In the genomic region with DNA sequence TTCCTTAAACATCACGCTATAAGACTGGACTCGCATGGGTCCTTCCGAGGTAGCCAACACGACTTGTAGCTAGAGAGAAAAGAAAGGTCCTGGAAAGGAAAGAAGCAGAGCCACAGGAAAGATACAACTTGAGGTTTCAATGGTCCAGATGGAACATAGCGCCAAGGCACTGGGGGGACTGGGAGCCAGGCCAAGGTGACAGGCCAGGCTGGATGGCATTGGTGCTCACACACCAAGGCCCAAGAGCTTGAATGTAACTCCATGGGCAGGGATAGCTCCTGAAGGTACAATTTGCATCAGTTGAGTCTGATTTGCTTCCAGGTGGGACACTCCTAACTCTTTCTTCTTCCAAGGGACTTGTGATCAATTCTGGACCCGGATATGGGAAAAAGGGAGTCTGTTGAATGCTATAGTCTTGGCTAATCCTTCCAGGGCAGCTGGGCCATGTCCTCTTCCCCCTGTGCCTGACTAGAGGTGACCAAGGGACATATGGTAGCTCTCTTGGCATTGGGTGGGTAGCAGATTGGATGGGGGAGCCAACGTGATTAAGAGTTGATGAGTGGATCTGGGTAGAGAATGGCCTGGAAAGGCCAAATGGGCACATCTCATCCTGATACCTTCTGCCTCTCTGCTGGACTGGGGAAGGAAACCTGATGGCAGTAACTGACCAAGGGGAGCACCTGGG, we compare ENCODE assay signal across 27 mouse cellular contexts.
A peak's percentile ranks its signal among the peaks of the same experiment; 100 is the strongest.
DNase-seq lines count a peak whose midpoint lies in the region; ATAC-seq and TF ChIP-seq lines count a peak whose summit lies in the region.
"Had no signal": no experiment of that assay in that cellular context is flagged by ENCODE, and none has a peak within 500 bp of the region (broad histone marks: within the 10 kb centered on the region; RNA-seq: fewer than 3 reads in every experiment).

No protein-coding gene starts in this region.

- DNase-seq in midbrain, postnatal 0 days (ENCODE audit: low spot score) = peak; percentile 49
- DNase-seq in midbrain, embryonic 14.5 days = no peak
- DNase-seq in cerebellum, adult 18-20 months = peak; percentile 94 to 95
- DNase-seq in cerebellum, postnatal 10 days = peak; percentile 97 to 98
- no peak for DNase-seq in layer of hippocampus, adult 11-12 months (ENCODE audit: low spot score)
- DNase-seq in lung, postnatal 25 days (ENCODE audit: low spot score) = no peak
- DNase-seq in heart, postnatal 4 days = no peak
- DNase-seq: B cell, adult 2 months; embryo, embryonic 11 days; heart, adult 2 months; kidney, adult 18-20 months; kidney, postnatal 36 days; lung, embryonic 14.5 days; lung, postnatal 14 days; retina, postnatal 1 day; right cerebral cortex, postnatal 14 days had no signal

- H3K36me3 ChIP-seq in midbrain, postnatal 0 days (ENCODE audit: insufficient read depth, low read length) = no peaks in the 10 kb centered on the region
- H3K36me3 ChIP-seq in midbrain, embryonic 14.5 days (ENCODE audit: control insufficient read depth, insufficient read depth, low read length) = no peaks in the 10 kb centered on the region
- H3K36me3 ChIP-seq: embryonic facial prominence, embryonic 13.5 days; forebrain, embryonic 10.5 days; forebrain, embryonic 15.5 days; heart, embryonic 12.5 days; hindbrain, embryonic 15.5 days; limb, embryonic 10.5 days; limb, embryonic 15.5 days; midbrain, embryonic 10.5 days; neural tube, embryonic 13.5 days; stomach, embryonic 15.5 days had no signal

- H3K4me3 ChIP-seq in midbrain, postnatal 0 days (ENCODE audit: low read depth, low read length) = no peak overlapping the region
- no peak overlapping the region for H3K4me3 ChIP-seq in midbrain, embryonic 14.5 days (replicated peaks; ENCODE audit: low read depth, low read length)
- H3K4me3 ChIP-seq: embryonic facial prominence, embryonic 13.5 days; forebrain, embryonic 10.5 days; forebrain, embryonic 15.5 days; heart, adult 2 months; heart, embryonic 12.5 days; hindbrain, embryonic 15.5 days; limb, embryonic 10.5 days; limb, embryonic 15.5 days; midbrain, embryonic 10.5 days; neural tube, embryonic 13.5 days; stomach, embryonic 15.5 days had no signal

- no peak overlapping the region for H3K9ac ChIP-seq in midbrain, postnatal 0 days (replicated peaks; ENCODE audit: low read length, poor library complexity, severe bottlenecking)
- H3K9ac ChIP-seq in midbrain, embryonic 14.5 days (replicated peaks; ENCODE audit: low read length) = no peak overlapping the region
- H3K9ac ChIP-seq: embryonic facial prominence, embryonic 13.5 days; forebrain, embryonic 15.5 days; heart, embryonic 12.5 days; hindbrain, embryonic 15.5 days; limb, embryonic 15.5 days; liver, embryonic 14.5 days; lung, embryonic 14.5 days; neural tube, embryonic 13.5 days; stomach, embryonic 15.5 days had no signal

- no peak for TF ChIP-seq CTCF in midbrain, postnatal 0 days (IDR thresholded peaks at IDR 0.05)

- no peaks in the 10 kb centered on the region for H3K4me1 ChIP-seq in midbrain, postnatal 0 days (ENCODE audit: insufficient read depth, low read length)
- H3K4me1 ChIP-seq in midbrain, embryonic 14.5 days (ENCODE audit: control insufficient read depth, insufficient read depth, low read length) = peaks cover 12% of the 10 kb centered on the region; the same call in 1 of the 2 replicates
- H3K4me1 ChIP-seq: embryonic facial prominence, embryonic 13.5 days; heart, embryonic 12.5 days; stomach, embryonic 15.5 days had no signal

- H3K9me3 ChIP-seq in midbrain, postnatal 0 days (ENCODE audit: low read length) = no peaks in the 10 kb centered on the region
- no peaks in the 10 kb centered on the region for H3K9me3 ChIP-seq in midbrain, embryonic 14.5 days (ENCODE audit: control insufficient read depth, low read length)
- H3K9me3 ChIP-seq: embryonic facial prominence, embryonic 13.5 days; forebrain, embryonic 10.5 days; forebrain, embryonic 15.5 days; hindbrain, embryonic 15.5 days; limb, embryonic 10.5 days; limb, embryonic 15.5 days; midbrain, embryonic 10.5 days; neural tube, embryonic 13.5 days; stomach, embryonic 15.5 days had no signal

- ATAC-seq in midbrain, postnatal 0 days (ENCODE audit: low FRiP score) = no peak
- no peak for ATAC-seq in midbrain, embryonic 14.5 days (ENCODE audit: low FRiP score, low TSS enrichment)
- ATAC-seq: forebrain, embryonic 15.5 days had no signal

- H3K4me2 ChIP-seq in midbrain, postnatal 0 days (ENCODE audit: low read depth, low read length, poor library complexity, severe bottlenecking) = no peak overlapping the region
- H3K4me2 ChIP-seq in midbrain, embryonic 14.5 days (ENCODE audit: low read length) = no peak overlapping the region
- H3K4me2 ChIP-seq: embryonic facial prominence, embryonic 13.5 days; forebrain, embryonic 15.5 days; heart, embryonic 12.5 days; hindbrain, embryonic 15.5 days; limb, embryonic 15.5 days; lung, embryonic 14.5 days; neural tube, embryonic 13.5 days; stomach, embryonic 15.5 days had no signal

- H3K27ac ChIP-seq in midbrain, postnatal 0 days (ENCODE audit: low read depth, low read length) = no peak overlapping the region
- no peak overlapping the region for H3K27ac ChIP-seq in midbrain, embryonic 14.5 days (replicated peaks; ENCODE audit: low read depth, low read length)
- H3K27ac ChIP-seq: embryonic facial prominence, embryonic 13.5 days; forebrain, embryonic 10.5 days; forebrain, embryonic 15.5 days; heart, adult 2 months; hindbrain, embryonic 15.5 days; limb, embryonic 10.5 days; limb, embryonic 15.5 days; liver, embryonic 14.5 days; midbrain, embryonic 10.5 days; neural tube, embryonic 13.5 days; stomach, embryonic 15.5 days had no signal

- H3K27me3 ChIP-seq in midbrain, postnatal 0 days (ENCODE audit: insufficient read depth, low read length) = no peaks in the 10 kb centered on the region; the same call in 1 of the 2 replicates
- no peaks in the 10 kb centered on the region for H3K27me3 ChIP-seq in midbrain, embryonic 14.5 days (ENCODE audit: control insufficient read depth, insufficient read depth, low read length)
- H3K27me3 ChIP-seq: forebrain, embryonic 15.5 days; hindbrain, embryonic 15.5 days; limb, embryonic 15.5 days; stomach, embryonic 15.5 days had no signal

- 94% methylated on average over 7 of the region's 7 CpGs for WGBS in midbrain, postnatal 0 days
- 95% methylated on average over 7 of the region's 7 CpGs for WGBS in midbrain, embryonic 14.5 days

Comparison
In these comparisons a context has a peak if more than half of its experiments do, and no peak if none do; other contexts are left out.
1. DNase-seq: peak in midbrain, postnatal 0 days (single experiment), cerebellum, adult 18-20 months (2 of 2) and cerebellum, postnatal 10 days (2 of 2); none in midbrain, embryonic 14.5 days (single experiment), layer of hippocampus, adult 11-12 months (single experiment), lung, postnatal 25 days (single experiment) and heart, postnatal 4 days (single experiment).